Mouse (Mus musculus): ENCODE results near the gene Ddx55. TPM values are rescaled to one million over a fixed set of nuclear protein-coding genes. Genes with fewer than 3 reads are reported as not detected.

Ddx55 gene
- polyA plus RNA-seq (2015; fragmentation: Nextera tagmentation; extraction: Ambion mirVana), result 11.2 and 12.0 TPM in 2 replicates

- ATAC-seq (ENCODE audit: low read depth), result peak; percentile 89
- Histone ChIP-seq H3K9me3 (ENCODE audit: control insufficient read depth, low read length) (no peaks in the 10 kb centered on the region), H3K4me1 (replicated peaks; ENCODE audit: control insufficient read depth, insufficient read depth, low read length) (peaks cover 11% of the 10 kb centered on the region), H3K9ac (ENCODE audit: low read length) (peak within 1 kb of the TSS; percentile 85), H3K36me3 (ENCODE audit: control insufficient read depth, insufficient read depth, low read length) (peaks cover 30% of the 10 kb centered on the region), H3K27me3 (ENCODE audit: control insufficient read depth, insufficient read depth, low read depth, low read length) (no peaks in the 10 kb centered on the region), H3K4me3 (ENCODE audit: low read length) (peak within 1 kb of the TSS; percentile 97), H3K4me2 (ENCODE audit: low read depth, low read length) (peak within 1 kb of the TSS; percentile 74), H3K27ac (ENCODE audit: low read length) (peak within 1 kb of the TSS; percentile 87)
- WGBS, result under 1% methylated on average over 62 of the region's 66 CpGs
Observed at GRCm38 (mm10) chr5:124552558-124553307, at the start of gene Ddx55. Gene Ddx55, plus strand, starts transcription at chr5:124552864.

DNA sequence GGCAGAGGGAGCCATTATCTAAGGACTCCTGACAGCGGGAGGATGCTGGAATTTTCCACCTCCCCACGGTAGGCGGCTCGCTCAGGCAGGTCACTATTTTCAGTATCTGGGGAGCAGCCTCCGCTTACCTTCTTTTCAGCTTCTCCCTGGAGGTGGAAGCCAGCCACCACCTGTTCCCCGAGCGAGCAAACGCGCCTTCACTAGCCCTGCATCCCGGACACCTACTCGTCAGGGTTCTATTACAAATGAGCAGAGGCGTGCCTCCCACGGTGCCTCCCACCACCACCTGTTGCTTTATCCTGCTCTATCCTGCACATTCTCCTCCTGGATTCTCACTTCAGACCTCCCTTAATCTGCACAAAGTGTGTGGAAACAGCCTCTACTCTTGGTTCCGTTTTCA is 48.9 kb upstream of the Ddx55 start:
- Histone ChIP-seq H3K27me3 (ENCODE audit: control insufficient read depth, insufficient read depth, low read depth, low read length) (no peaks in the 10 kb centered on the region), H3K4me2 (ENCODE audit: low read depth, low read length) (no peak overlapping the region), H3K36me3 (ENCODE audit: control insufficient read depth, insufficient read depth, low read length) (peaks cover 7% of the 10 kb centered on the region), H3K4me3 (ENCODE audit: low read length) (no peak overlapping the region), H3K9me3 (ENCODE audit: control insufficient read depth, low read length) (no peaks in the 10 kb centered on the region), H3K27ac (ENCODE audit: low read length) (no peak overlapping the region), H3K4me1 (replicated peaks; ENCODE audit: control insufficient read depth, insufficient read depth, low read length) (peaks cover 13% of the 10 kb centered on the region; the same call in 1 of the 2 replicates), H3K9ac (ENCODE audit: low read length) (no peak overlapping the region)
- 65% methylated on average over 14 of the region's 14 CpGs for WGBS
- ATAC-seq (ENCODE audit: low read depth), result no peak

DNA sequence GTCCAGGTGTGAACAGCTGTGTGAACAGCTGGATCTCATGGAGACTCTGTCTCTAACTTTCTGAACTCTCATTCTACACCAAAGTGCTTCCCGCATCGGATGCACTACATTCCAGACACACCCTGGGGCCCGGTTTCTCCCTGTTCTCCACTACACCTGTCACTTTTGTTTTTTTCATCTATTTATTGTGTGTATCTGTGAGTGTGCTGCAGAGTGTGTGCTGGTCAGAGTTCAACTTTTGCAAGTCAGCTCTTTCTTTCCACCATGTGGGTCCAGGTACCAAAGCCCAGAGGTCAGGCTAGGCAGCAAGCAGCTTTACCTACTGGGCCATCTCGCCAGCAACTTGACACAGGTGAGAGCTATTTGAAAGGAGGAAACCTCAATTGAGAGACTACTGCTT is 47.4 kb upstream of the Ddx55 start:
- H3K36me3 ChIP-seq (ENCODE audit: control insufficient read depth, insufficient read depth, low read length), result peaks cover 7% of the 10 kb centered on the region; the same call in 1 of the 2 replicates

GRCm38 (mm10) chr5:124506731-124507359 is 45.8 kb upstream of the Ddx55 start:
- Histone ChIP-seq H3K9ac (ENCODE audit: low read length) (no peak overlapping the region), H3K36me3 (ENCODE audit: control insufficient read depth, insufficient read depth, low read length) (peaks cover 5% of the 10 kb centered on the region; the same call in 1 of the 2 replicates), H3K27me3 (ENCODE audit: control insufficient read depth, insufficient read depth, low read depth, low read length) (no peaks in the 10 kb centered on the region), H3K9me3 (ENCODE audit: control insufficient read depth, low read length) (no peaks in the 10 kb centered on the region), H3K4me1 (replicated peaks; ENCODE audit: control insufficient read depth, insufficient read depth, low read length) (peaks cover 12% of the 10 kb centered on the region; the same call in 1 of the 2 replicates), H3K4me3 (ENCODE audit: low read length) (no peak overlapping the region), H3K4me2 (ENCODE audit: low read depth, low read length) (no peak overlapping the region), H3K27ac (ENCODE audit: low read length) (peak overlapping the region; percentile 18)
- ATAC-seq (ENCODE audit: low read depth), result no peak
- 40% methylated on average over 10 of the region's 10 CpGs for WGBS

More for the DNA sequence above, 47.4 kb upstream of the Ddx55 start:
- no peak overlapping the region for H3K4me2 ChIP-seq (ENCODE audit: low read depth, low read length)
- H3K4me1 ChIP-seq (replicated peaks; ENCODE audit: control insufficient read depth, insufficient read depth, low read length), result peaks cover 12% of the 10 kb centered on the region; the same call in 1 of the 2 replicates
- WGBS, result 88% methylated on average over 4 of the region's 4 CpGs
- no peak overlapping the region for H3K27ac ChIP-seq (ENCODE audit: low read length)
- H3K27me3 ChIP-seq (ENCODE audit: control insufficient read depth, insufficient read depth, low read depth, low read length), result no peaks in the 10 kb centered on the region
- H3K9ac ChIP-seq (ENCODE audit: low read length), result no peak overlapping the region
- H3K9me3 ChIP-seq (ENCODE audit: control insufficient read depth, low read length), result no peaks in the 10 kb centered on the region
- no peak for ATAC-seq (ENCODE audit: low read depth)
- H3K4me3 ChIP-seq (ENCODE audit: low read length), result no peak overlapping the region

- Histone ChIP-seq H3K4me3 (ENCODE audit: low read length) (no peak overlapping the region), H3K9ac (ENCODE audit: low read length) (no peak overlapping the region), H3K4me1 (replicated peaks; ENCODE audit: control insufficient read depth, insufficient read depth, low read length) (peaks cover 12% of the 10 kb centered on the region; the same call in 1 of the 2 replicates), H3K4me2 (ENCODE audit: low read depth, low read length) (0 out of 2 replicates have a peak overlapping the region, but pooled peaks have one; percentile 14), H3K27me3 (ENCODE audit: control insufficient read depth, insufficient read depth, low read depth, low read length) (no peaks in the 10 kb centered on the region), H3K27ac (ENCODE audit: low read length) (peak overlapping the region; percentile 90), H3K36me3 (ENCODE audit: control insufficient read depth, insufficient read depth, low read length) (peaks cover 15% of the 10 kb centered on the region), H3K9me3 (ENCODE audit: control insufficient read depth, low read length) (no peaks in the 10 kb centered on the region)
- WGBS, result 76% methylated on average over 6 of the region's 6 CpGs
- ATAC-seq (ENCODE audit: low read depth), result peak; percentile 39
Observed at GRCm38 (mm10) chr5:124509200-124509599, 43.5 kb upstream of the Ddx55 start.

GRCm38 (mm10) chr5:124509742-124510237 is 42.9 kb upstream of the Ddx55 start:
- Histone ChIP-seq H3K36me3 (ENCODE audit: control insufficient read depth, insufficient read depth, low read length) (peaks cover 17% of the 10 kb centered on the region), H3K4me2 (ENCODE audit: low read depth, low read length) (0 out of 2 replicates have a peak overlapping the region, but pooled peaks have one; percentile 14), H3K4me1 (replicated peaks; ENCODE audit: control insufficient read depth, insufficient read depth, low read length) (peaks cover 12% of the 10 kb centered on the region; the same call in 1 of the 2 replicates), H3K9me3 (ENCODE audit: control insufficient read depth, low read length) (no peaks in the 10 kb centered on the region), H3K4me3 (ENCODE audit: low read length) (no peak overlapping the region), H3K9ac (ENCODE audit: low read length) (no peak overlapping the region), H3K27ac (ENCODE audit: low read length) (peak overlapping the region; percentile 90), H3K27me3 (ENCODE audit: control insufficient read depth, insufficient read depth, low read depth, low read length) (no peaks in the 10 kb centered on the region)
- ATAC-seq (ENCODE audit: low read depth), result peak; percentile 96
- 46% methylated on average over 12 of the region's 12 CpGs for WGBS

DNA sequence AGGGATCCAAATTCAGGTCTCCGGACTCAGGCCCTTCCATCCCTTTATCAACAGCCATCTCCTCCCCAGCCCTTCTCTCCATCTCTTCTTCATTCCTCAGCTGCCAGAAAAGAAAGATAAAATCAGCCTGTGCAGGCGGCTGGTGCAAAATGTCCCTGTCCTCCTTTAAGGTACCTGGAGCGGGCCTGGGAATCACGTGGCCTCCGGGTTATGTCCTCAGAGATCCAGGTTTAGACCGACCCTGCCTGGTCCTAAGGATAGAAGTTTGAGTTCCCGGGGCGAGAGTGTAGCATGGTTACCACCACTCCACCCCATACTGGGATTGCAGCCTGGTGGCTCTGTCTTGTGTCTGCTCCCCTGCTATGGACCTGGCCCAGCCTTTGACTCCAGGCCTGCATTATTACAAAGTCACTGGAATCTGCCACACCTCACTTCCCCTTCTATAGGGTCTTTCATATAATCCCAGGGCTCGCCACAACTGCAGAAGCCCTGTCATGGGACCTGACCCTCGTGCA is 42.1 kb upstream of the Ddx55 start:
- Histone ChIP-seq H3K9me3 (ENCODE audit: control insufficient read depth, low read length) (no peaks in the 10 kb centered on the region), H3K4me1 (replicated peaks; ENCODE audit: control insufficient read depth, insufficient read depth, low read length) (peaks cover 12% of the 10 kb centered on the region; the same call in 1 of the 2 replicates), H3K9ac (ENCODE audit: low read length) (0 out of 2 replicates have a peak overlapping the region, but pooled peaks have one; percentile 3), H3K4me2 (ENCODE audit: low read depth, low read length) (no peak overlapping the region), H3K27ac (ENCODE audit: low read length) (peak overlapping the region; percentile 90), H3K36me3 (ENCODE audit: control insufficient read depth, insufficient read depth, low read length) (peaks cover 14% of the 10 kb centered on the region), H3K4me3 (ENCODE audit: low read length) (no peak overlapping the region), H3K27me3 (ENCODE audit: control insufficient read depth, insufficient read depth, low read depth, low read length) (no peaks in the 10 kb centered on the region)
- 82% methylated on average over 10 of the region's 10 CpGs for WGBS
- ATAC-seq (ENCODE audit: low read depth), result no peak

- Histone ChIP-seq H3K4me1 (replicated peaks; ENCODE audit: control insufficient read depth, insufficient read depth, low read length) (no peaks in the 10 kb centered on the region), H3K36me3 (ENCODE audit: control insufficient read depth, insufficient read depth, low read length) (peaks cover 26% of the 10 kb centered on the region), H3K27me3 (ENCODE audit: control insufficient read depth, insufficient read depth, low read depth, low read length) (no peaks in the 10 kb centered on the region), H3K4me3 (ENCODE audit: low read length) (no peak overlapping the region), H3K27ac (ENCODE audit: low read length) (no peak overlapping the region), H3K9me3 (ENCODE audit: control insufficient read depth, low read length) (no peaks in the 10 kb centered on the region), H3K4me2 (ENCODE audit: low read depth, low read length) (no peak overlapping the region), H3K9ac (ENCODE audit: low read length) (no peak overlapping the region)
- ATAC-seq (ENCODE audit: low read depth), result no peak
- WGBS, result 77% methylated on average over 5 of the region's 5 CpGs
Observed at GRCm38 (mm10) chr5:124515789-124516188, 36.9 kb upstream of the Ddx55 start.

- Histone ChIP-seq H3K4me1 (replicated peaks; ENCODE audit: control insufficient read depth, insufficient read depth, low read length) (no peaks in the 10 kb centered on the region), H3K9me3 (ENCODE audit: control insufficient read depth, low read length) (no peaks in the 10 kb centered on the region), H3K9ac (ENCODE audit: low read length) (no peak overlapping the region), H3K4me2 (ENCODE audit: low read depth, low read length) (no peak overlapping the region), H3K4me3 (ENCODE audit: low read length) (no peak overlapping the region), H3K27ac (ENCODE audit: low read length) (no peak overlapping the region), H3K36me3 (ENCODE audit: control insufficient read depth, insufficient read depth, low read length) (peaks cover 23% of the 10 kb centered on the region), H3K27me3 (ENCODE audit: control insufficient read depth, insufficient read depth, low read depth, low read length) (no peaks in the 10 kb centered on the region)
- 87% methylated on average over 10 of the region's 10 CpGs for WGBS
- ATAC-seq (ENCODE audit: low read depth), result no peak
Observed at GRCm38 (mm10) chr5:124518648-124519047, 34.0 kb upstream of the Ddx55 start.

Data from lung, embryonic 16.5 days (tissue).